Mouse (Mus musculus) retina, postnatal 7 days (tissue): Measurements from ENCODE around the gene Sh3pxd2a.

ENCODE experiments used
- DNase-seq: peaks from one replicate; pipeline ENCODE4 v3.0.0-alpha.2; 2012; ENCODE audit warnings: low read depth, low spot score

The Sh3pxd2a gene

GRCm38 (mm10) chr19:47439726-47440434 is 24.3 kb downstream of the Sh3pxd2a start:
- DNase-seq: no peak

GRCm38 (mm10) chr19:47438445-47438844 is 25.8 kb downstream of the Sh3pxd2a start:
- DNase-seq: no peak

- DNase-seq: no peak
Observed at GRCm38 (mm10) chr19:47437040-47437439, 27.2 kb downstream of the Sh3pxd2a start.

GRCm38 (mm10) chr19:47436236-47436635 is 28.0 kb downstream of the Sh3pxd2a start:
- DNase-seq: no peak

- no peak for DNase-seq
Observed at GRCm38 (mm10) chr19:47434655-47435054, 29.5 kb downstream of the Sh3pxd2a start.

GRCm38 (mm10) chr19:47432339-47432738 is 31.9 kb downstream of the Sh3pxd2a start:
- no peak for DNase-seq

- DNase-seq: no peak
Observed at GRCm38 (mm10) chr19:47431189-47431931, 32.8 kb downstream of the Sh3pxd2a start.

GRCm38 (mm10) chr19:47430160-47430559 is 34.0 kb downstream of the Sh3pxd2a start:
- no peak for DNase-seq

GRCm38 (mm10) chr19:47429245-47429644 is 35.0 kb downstream of the Sh3pxd2a start:
- no peak for DNase-seq

- DNase-seq: no peak
Observed at GRCm38 (mm10) chr19:47428794-47429193, 35.4 kb downstream of the Sh3pxd2a start.

GRCm38 (mm10) chr19:47427841-47428789 is 36.1 kb downstream of the Sh3pxd2a start:
- DNase-seq: no peak

- no peak for DNase-seq
Observed at GRCm38 (mm10) chr19:47423632-47424031, 40.6 kb downstream of the Sh3pxd2a start.

- peak; percentile 29 for DNase-seq
Observed at GRCm38 (mm10) chr19:47421128-47421898, 42.9 kb downstream of the Sh3pxd2a start.

GRCm38 (mm10) chr19:47420539-47420938 is 43.7 kb downstream of the Sh3pxd2a start:
- DNase-seq: no peak

- DNase-seq: no peak
Observed at GRCm38 (mm10) chr19:47419208-47419607, 45.0 kb downstream of the Sh3pxd2a start.

- no peak for DNase-seq
Observed at GRCm38 (mm10) chr19:47416161-47416560, 48.0 kb downstream of the Sh3pxd2a start.

GRCm38 (mm10) chr19:47414142-47414905 is 49.9 kb downstream of the Sh3pxd2a start:
- DNase-seq: no peak

GRCm38 (mm10) chr19:47413458-47414005 is 50.7 kb downstream of the Sh3pxd2a start:
- no peak for DNase-seq

GRCm38 (mm10) chr19:47412566-47413248 is 51.5 kb downstream of the Sh3pxd2a start:
- DNase-seq: no peak
